Mouse (Mus musculus) CH12.LX (cell line): Measurements from ENCODE around the gene 1500011B03Rik. TPM values are rescaled to one million over a fixed set of nuclear protein-coding genes. Genes with fewer than 3 reads are reported as not detected.

ENCODE experiments used
- DNase-seq: peaks from one replicate; pipeline ENCODE4 v3.0.0-alpha.2; 2013; ENCODE audit errors: extremely low read depth
- H3K27ac ChIP-seq: 2 replicates; pipeline ENCODE4 v1.5.1; 2012; ENCODE audit warnings: low read depth, mild to moderate bottlenecking, control low read depth, moderate library complexity; ENCODE audit not compliant: insufficient read depth
- H3K27me3 ChIP-seq: replicated peaks from 2 replicates; pipeline ENCODE3; 2012; ENCODE audit warnings: inconsistent platforms
- H3K36me3 ChIP-seq, 2 experiments: replicated peaks in 1 of 2; 2 replicates each; pipeline versions ENCODE3 to v1.6.1; 2012; ENCODE audit warnings: inconsistent platforms in 1 of 2, low read length in 1 of 2, mild to moderate bottlenecking in 1 of 2, mixed read lengths in 1 of 2, moderate library complexity in 1 of 2; ENCODE audit not compliant: control insufficient read depth in 1 of 2, insufficient read depth in 1 of 2
- H3K4me1 ChIP-seq, 2 experiments: 2 replicates each; pipeline ENCODE4 v1.6.1; 2012; ENCODE audit warnings: inconsistent platforms in 1 of 2, moderate library complexity in 1 of 2; ENCODE audit not compliant: insufficient read depth in 2 of 2, control insufficient read depth in 1 of 2
- H3K4me2 ChIP-seq: 2 replicates; pipeline ENCODE4 v1.6.1; 2012; ENCODE audit warnings: low read depth, mild to moderate bottlenecking, control low read depth; ENCODE audit not compliant: poor library complexity, insufficient read depth, severe bottlenecking
- H3K4me3 ChIP-seq, 3 experiments: fragments of 150-350 bp in 1 of 3; sonication (generic) in 1 of 3; replicated peaks in 1 of 3; 2 replicates each; pipeline versions ENCODE3 to v1.5.1; 2011 to 2012; ENCODE audit warnings: low read depth in 2 of 3, low read length in 2 of 3, mild to moderate bottlenecking in 2 of 3, moderate library complexity in 2 of 3, control low read depth in 1 of 3, improper control_type of control experiment in 1 of 3, inconsistent platforms in 1 of 3, mixed read lengths in 1 of 3; ENCODE audit not compliant: poor library complexity in 1 of 3
- H3K79me2 ChIP-seq: replicated peaks from 2 replicates; pipeline ENCODE4 v1.6.1; 2012; ENCODE audit warnings: mild to moderate bottlenecking, moderate library complexity; ENCODE audit not compliant: control insufficient read depth, poor library complexity, insufficient read depth, severe bottlenecking; ENCODE audit errors: extremely low read depth
- H3K9ac ChIP-seq: 2 replicates; pipeline ENCODE4 v1.6.1; 2012; ENCODE audit warnings: low read depth, mild to moderate bottlenecking, control low read depth, moderate library complexity; ENCODE audit not compliant: insufficient read depth
- H3K9me3 ChIP-seq: replicated peaks from 2 replicates; pipeline ENCODE3; 2012; ENCODE audit warnings: low read length, inconsistent platforms, mixed read lengths
- BHLHE40 ChIP-seq: IDR thresholded peaks from 2 replicates; pipeline ENCODE4 v1.6.1; 2011; ENCODE audit warnings: mild to moderate bottlenecking, low read depth, low read length, improper control_type of control experiment
- E2F4 ChIP-seq: IDR thresholded peaks from 2 replicates; pipeline ENCODE4 v1.6.1; 2011; ENCODE audit warnings: low read depth, low read length, improper control_type of control experiment; ENCODE audit not compliant: insufficient replicate concordance
- ELF1 ChIP-seq: IDR thresholded peaks from 2 replicates; pipeline ENCODE4 v1.6.1; 2014; ENCODE audit warnings: low read depth, mild to moderate bottlenecking, inconsistent platforms, low read length, improper control_type of control experiment
- GABPA ChIP-seq: IDR thresholded peaks from 2 replicates; pipeline ENCODE4 v1.6.1; 2012; ENCODE audit warnings: low read depth, low read length, improper control_type of control experiment, inconsistent platforms; ENCODE audit not compliant: insufficient replicate concordance
- HCFC1 ChIP-seq: IDR thresholded peaks from 2 replicates; pipeline ENCODE4 v1.6.1; 2012; ENCODE audit warnings: low read depth, mild to moderate bottlenecking, inconsistent platforms, low read length, improper control_type of control experiment
- IRF4 ChIP-seq: IDR thresholded peaks from 2 replicates; pipeline ENCODE4 v1.6.1; 2014; ENCODE audit warnings: low read depth, mild to moderate bottlenecking, inconsistent platforms, low read length, improper control_type of control experiment
- JUND ChIP-seq: conservative IDR thresholded peaks from 2 replicates; pipeline ENCODE4 v1.6.1; 2011; ENCODE audit warnings: low read depth, low read length, improper control_type of control experiment
- KAT2A ChIP-seq: IDR thresholded peaks from 2 replicates; pipeline ENCODE4 v1.6.1; 2012; ENCODE audit warnings: low read length, improper control_type of control experiment, inconsistent platforms; ENCODE audit not compliant: insufficient replicate concordance
- MAX ChIP-seq: IDR thresholded peaks from 2 replicates; pipeline ENCODE4 v1.6.1; 2011; ENCODE audit warnings: low read length, improper control_type of control experiment
- MAZ ChIP-seq: IDR thresholded peaks from 2 replicates; pipeline ENCODE4 v1.6.1; 2012; ENCODE audit warnings: low read depth, mild to moderate bottlenecking, inconsistent platforms, low read length, improper control_type of control experiment, moderate library complexity
- MXI1 ChIP-seq: IDR thresholded peaks from 2 replicates; pipeline ENCODE4 v1.6.1; 2011; ENCODE audit warnings: mild to moderate bottlenecking, low read depth, low read length, improper control_type of control experiment
- MYC ChIP-seq: IDR thresholded peaks from 2 replicates; pipeline ENCODE4 v1.6.1; 2011; ENCODE audit warnings: low read depth, mild to moderate bottlenecking, improper control_type of control experiment, low read length
- NELFE ChIP-seq: IDR thresholded peaks from 2 replicates; pipeline ENCODE4 v1.6.1; 2011; ENCODE audit warnings: low read depth, low read length, improper control_type of control experiment
- NRF1 ChIP-seq: IDR thresholded peaks from 2 replicates; pipeline ENCODE4 v1.6.1; 2014; ENCODE audit warnings: low read depth, mild to moderate bottlenecking, inconsistent platforms, low read length, improper control_type of control experiment, moderate library complexity
- POLR2A ChIP-seq: IDR thresholded peaks from 2 replicates; pipeline ENCODE4 v1.6.1; 2011; ENCODE audit warnings: low read depth, mild to moderate bottlenecking, improper control_type of control experiment, low read length
- POLR2AphosphoS2 ChIP-seq: IDR thresholded peaks from 2 replicates; pipeline ENCODE4 v1.6.1; 2011; ENCODE audit warnings: low read depth, low read length, improper control_type of control experiment
- RAD21 ChIP-seq: IDR thresholded peaks from 2 replicates; pipeline ENCODE4 v1.6.1; 2011; ENCODE audit warnings: low read depth, mild to moderate bottlenecking, low read length, improper control_type of control experiment, moderate library complexity
- RCOR1 ChIP-seq: conservative IDR thresholded peaks from 2 replicates; pipeline ENCODE4 v1.6.1; 2012; ENCODE audit warnings: low read depth, mild to moderate bottlenecking, inconsistent platforms, low read length, improper control_type of control experiment
- SIN3A ChIP-seq: IDR thresholded peaks from 2 replicates; pipeline ENCODE4 v1.6.1; 2012; ENCODE audit warnings: low read length, improper control_type of control experiment, inconsistent platforms
- TCF12 ChIP-seq: IDR thresholded peaks from 2 replicates; pipeline ENCODE4 v1.6.1; 2014; ENCODE audit warnings: low read depth, mild to moderate bottlenecking, inconsistent platforms, low read length, improper control_type of control experiment
- USF1 ChIP-seq: IDR thresholded peaks from 2 replicates; pipeline ENCODE4 v1.6.1; 2014; ENCODE audit warnings: low read depth, mild to moderate bottlenecking, inconsistent platforms, low read length, improper control_type of control experiment
- USF2 ChIP-seq: conservative IDR thresholded peaks from 2 replicates; pipeline ENCODE4 v1.6.1; 2011; ENCODE audit warnings: low read depth, low read length, improper control_type of control experiment
- ZC3H11A ChIP-seq: IDR thresholded peaks from 2 replicates; pipeline ENCODE4 v1.6.1; 2012; ENCODE audit warnings: low read depth, mild to moderate bottlenecking, inconsistent platforms, low read length, improper control_type of control experiment
- ZMIZ1 ChIP-seq: IDR thresholded peaks from 2 replicates; pipeline ENCODE4 v1.6.1; 2012; ENCODE audit warnings: low read depth, mild to moderate bottlenecking, inconsistent platforms, low read length, improper control_type of control experiment
- ZNF384 ChIP-seq: IDR thresholded peaks from 2 replicates; pipeline ENCODE4 v1.6.1; 2012; ENCODE audit warnings: low read depth, low read length, improper control_type of control experiment, inconsistent platforms
- dilution Hi-C: fragments of 300-500 bp; cut with MboI; formaldehyde crosslinking; loops from 2 replicates; pipeline ENCODE4 v1.14.3; 2020; ENCODE audit warnings: low sequenced_read_pairs; ENCODE audit not compliant: extremely low pct_unique_long_range_greater_than_20kb, extremely low pct_ligation_motif_present
- in situ Hi-C: fragments of 300-500 bp; cut with MboI; formaldehyde crosslinking; loops from 3 replicates; pipeline ENCODE4 v1.14.3; 2019; ENCODE audit warnings: low sequenced_read_pairs, low pct_ligation_motif_present, low pct_unique_long_range_greater_than_20kb, mixed read lengths
- polyA plus RNA-seq: library from polyadenylated mRNA; unstranded; fragments of >175 nt; gene quantifications from 2 replicates; pipeline ENCODE4 v1.2.1, GENCODE M21; 2012; ENCODE audit warnings: low read depth; ENCODE audit not compliant: insufficient read length
- total RNA-seq, 2 experiments: library from RNA; depleted of rRNA; stranded (reverse); fragments of 300-350 nt in 1 of 2; fragments of >200 nt in 1 of 2; gene quantifications; 2 replicates each; pipeline ENCODE4 v1.2.3; 2012 to 2014

The 1500011B03Rik gene
- total and polyA plus RNA-seq, 3 experiments = 15.5 to 39.1 (median 31.4) TPM

DNA sequence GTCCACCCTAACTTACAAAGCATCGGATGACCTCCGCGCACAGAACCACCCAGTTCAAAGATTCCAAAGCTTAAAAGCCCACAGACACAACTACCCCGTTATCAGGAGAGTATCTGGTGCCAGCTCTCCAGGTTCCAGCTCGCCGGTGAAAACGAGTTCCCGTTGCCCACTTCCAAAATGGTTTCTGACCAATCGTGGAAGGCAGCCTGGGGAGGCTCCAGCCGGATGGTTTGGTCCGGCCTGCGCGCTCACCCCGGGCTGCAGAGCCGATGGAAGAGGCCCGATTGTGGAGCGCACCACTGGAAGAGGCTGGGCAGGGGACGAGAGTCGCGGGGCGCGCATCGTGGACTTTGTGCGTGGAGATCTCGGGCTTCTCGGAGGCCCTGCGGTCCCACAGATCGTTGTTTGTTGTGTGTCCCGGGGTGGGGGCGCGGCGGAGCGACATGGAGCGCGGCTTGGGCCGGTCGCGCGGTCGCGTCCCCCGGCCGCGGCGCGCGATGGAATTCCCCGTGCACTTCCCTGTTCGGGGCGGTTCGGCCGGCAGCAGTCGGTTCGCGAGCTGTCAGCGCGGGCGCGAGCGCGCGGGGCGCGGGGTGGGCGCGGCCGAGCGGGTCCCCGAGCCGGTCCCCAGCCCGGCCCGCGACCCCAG lies 48.7 kb downstream of the 1500011B03Rik start, which contains the start of gene Ankrd13a (continued):
- TF ChIP-seq POLR2A (peak; percentile 59), JUND (no peak), POLR2AphosphoS2 (no peak), GABPA (no peak), RCOR1 (no peak; the same call in 1 of the 2 replicates), RAD21 (no peak), MYC (no peak), USF1 (peak; percentile 32; the same call in 1 of the 2 replicates), NELFE (peak; percentile 61), ELF1 (peak; percentile 83), ZMIZ1 (peak; percentile 48; the same call in 1 of the 2 replicates), MAX (peak; percentile 57; the same call in 1 of the 2 replicates), MAZ (no peak)

DNA sequence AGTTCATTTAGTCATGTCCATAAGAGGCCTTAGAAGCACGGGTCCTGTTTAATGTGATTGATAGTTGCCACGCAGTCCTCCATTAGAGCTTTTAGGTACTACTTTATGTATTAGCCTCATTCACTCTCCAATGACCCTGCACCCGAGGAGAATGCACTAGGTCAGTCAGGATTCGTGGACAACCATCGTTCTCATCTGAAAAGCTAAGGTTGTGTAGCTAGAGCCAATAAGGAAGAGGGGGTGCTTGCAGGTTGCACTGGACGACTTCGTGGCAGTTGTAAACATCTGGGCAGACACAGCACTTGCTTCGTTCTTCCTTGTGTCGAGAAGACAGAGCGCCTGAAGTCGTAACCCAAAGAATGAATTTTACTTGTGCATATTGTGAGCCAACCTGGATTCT lies 49.5 kb downstream of the 1500011B03Rik start:
- H3K4me3 ChIP-seq = peak overlapping the region; percentile 85 to 99 (median 91)
- in situ Hi-C loops = no loop called here
- dilution Hi-C loops = no loop called here
- peaks cover 7 to 28% of the 10 kb centered on the region in 2 experiments for H3K36me3 ChIP-seq
- H3K9ac ChIP-seq = peak overlapping the region; percentile 91
- H3K27me3 ChIP-seq = no peaks in the 10 kb centered on the region
- peak overlapping the region; percentile 96 for H3K4me2 ChIP-seq
- peak; percentile 30 for DNase-seq
- no peak for TF ChIP-seq RAD21
- TF ChIP-seq IRF4 = no peak; the same call in none of the 2 replicates
- no peak for TF ChIP-seq GABPA
- no peak for TF ChIP-seq ZC3H11A
- no peak for TF ChIP-seq BHLHE40
- no peak for TF ChIP-seq MXI1
- H3K9me3 ChIP-seq = no peaks in the 10 kb centered on the region
- H3K27ac ChIP-seq = peak overlapping the region; percentile 61
- peaks cover 66% of the 10 kb centered on the region for H3K79me2 ChIP-seq
- peaks cover 10 to 52% of the 10 kb centered on the region in 2 experiments for H3K4me1 ChIP-seq

- H3K27me3 ChIP-seq = no peaks in the 10 kb centered on the region
- DNase-seq = peak; percentile 97
- H3K27ac ChIP-seq = peak overlapping the region; percentile 39; the same call in 1 of the 2 replicates
- peaks cover 67% of the 10 kb centered on the region for H3K79me2 ChIP-seq
- H3K4me3 ChIP-seq = peak overlapping the region; percentile 85 to 99 (median 91)
- in situ Hi-C loops (no loop called here), dilution Hi-C loops (no loop called here)
- peaks cover 8 to 32% of the 10 kb centered on the region in 2 experiments for H3K36me3 ChIP-seq
- no peaks in the 10 kb centered on the region for H3K9me3 ChIP-seq
- H3K9ac ChIP-seq = peak overlapping the region; percentile 91
- peaks cover 10 to 47% of the 10 kb centered on the region in 2 experiments for H3K4me1 ChIP-seq
- TF ChIP-seq BHLHE40 (peak; percentile 87), E2F4 (no peak), HCFC1 (peak; percentile 90), MAX (peak; percentile 84), ELF1 (peak; percentile 94), USF1 (peak; percentile 96), POLR2A (peak; percentile 59; the same call in 1 of the 2 replicates), RAD21 (no peak), KAT2A (peak; percentile 79; the same call in 1 of the 2 replicates), ZNF384 (no peak), USF2 (peak; percentile 94), NRF1 (peak; percentile 97), TCF12 (0 out of 2 replicates have a peak, but pooled peaks have one; percentile 68), SIN3A (peak; percentile 43; the same call in 1 of the 2 replicates)
- peak overlapping the region; percentile 96 for H3K4me2 ChIP-seq
These were observed 50.0 kb downstream of the 1500011B03Rik start for GRCm38 (mm10) chr5:114773211-114773710.
